Mouse (Mus musculus) heart, adult 11 months (tissue): ENCODE data around the gene Rsbn1.
A peak's percentile ranks its signal among the peaks of the same experiment; 100 is the strongest.

ENCODE experiments used
- DNase-seq: peaks from one replicate; pipeline ENCODE4 v3.0.0; 2022

The Rsbn1 gene

GRCm38 (mm10) chr3:103914010-103914669 lies at the start of gene Rsbn1:
Rsbn1 (plus strand) TSS chr3:103914120.
- peak; percentile 100 for DNase-seq

- DNase-seq, result peak; percentile 48
These were observed 49.7 kb upstream of the Rsbn1 start for GRCm38 (mm10) chr3:103864200-103864599.

GRCm38 (mm10) chr3:103867424-103867971 lies 46.4 kb upstream of the Rsbn1 start:
- peak; percentile 8 for DNase-seq

GRCm38 (mm10) chr3:103868008-103868407 lies 45.9 kb upstream of the Rsbn1 start:
- DNase-seq, result peak; percentile 21

DNA sequence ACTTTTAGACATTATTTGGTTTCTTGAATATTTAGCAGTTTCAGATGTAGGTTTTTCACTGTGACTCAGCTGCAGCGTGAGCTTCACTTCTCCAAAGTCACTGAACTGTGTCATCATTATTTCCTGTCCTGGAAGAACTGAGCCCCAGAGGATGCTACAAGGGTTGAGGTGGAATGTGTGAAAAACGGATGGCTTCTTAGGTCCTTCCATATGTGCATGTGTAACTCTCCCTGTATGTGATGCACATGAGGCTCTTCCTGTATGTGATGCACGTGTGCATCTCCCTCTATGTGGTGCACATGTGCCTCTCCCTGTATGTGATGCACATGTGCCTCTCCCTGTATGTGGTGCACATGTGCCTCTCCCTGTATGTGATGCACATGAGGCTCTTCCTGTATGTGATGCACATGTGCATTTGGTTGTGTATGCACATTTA lies 41.2 kb upstream of the Rsbn1 start:
- peak; percentile 87 for DNase-seq

- DNase-seq, result peak; percentile 41
These were observed 39.6 kb upstream of the Rsbn1 start for GRCm38 (mm10) chr3:103874329-103874728.

DNA sequence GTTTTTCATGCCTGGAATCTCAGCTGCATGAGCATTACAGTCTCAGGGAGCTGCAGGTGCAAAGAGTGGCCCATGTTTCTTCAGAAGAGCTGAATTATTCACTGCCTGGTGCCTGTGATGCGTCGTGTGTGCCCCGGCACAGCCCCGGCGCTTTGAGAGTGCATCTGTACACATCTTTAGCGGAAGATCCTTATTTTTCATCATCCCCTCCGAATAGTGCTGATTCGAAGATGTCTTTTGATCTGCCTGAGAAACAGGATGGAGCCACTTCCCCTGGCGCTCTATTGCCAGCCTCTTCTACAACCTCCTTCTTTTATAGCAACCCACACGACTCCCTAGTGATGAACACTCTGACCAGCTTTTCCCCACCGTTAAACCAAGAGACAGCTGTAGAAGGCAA lies 28.0 kb upstream of the Rsbn1 start:
- peak; percentile 50 for DNase-seq

DNA sequence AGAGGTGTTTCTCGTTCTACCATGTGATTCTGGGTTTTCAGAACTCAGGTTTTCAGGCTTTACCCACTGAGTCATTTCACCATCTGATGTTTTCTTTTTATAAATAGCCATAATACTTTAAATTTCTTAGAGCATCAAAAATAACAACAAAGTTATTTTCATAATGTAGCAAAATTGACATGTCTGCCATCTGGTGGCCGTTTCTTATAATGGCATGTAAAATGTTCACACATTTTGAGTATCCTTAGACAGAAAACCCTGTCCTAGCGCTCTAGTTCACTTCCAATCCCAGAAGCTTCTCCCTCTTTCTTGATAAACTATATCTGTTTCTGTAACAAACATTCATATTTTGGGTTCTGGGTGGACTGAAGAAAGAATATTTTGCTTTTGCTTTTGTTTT lies 26.3 kb upstream of the Rsbn1 start:
- no peak for DNase-seq

- peak; percentile 21 for DNase-seq
These were observed 20.5 kb upstream of the Rsbn1 start for GRCm38 (mm10) chr3:103893374-103893773.

GRCm38 (mm10) chr3:103904705-103905104 lies 9.2 kb upstream of the Rsbn1 start:
- peak; percentile 88 for DNase-seq

- peak; percentile 71 for DNase-seq
These were observed 6.4 kb upstream of the Rsbn1 start for GRCm38 (mm10) chr3:103907335-103908030.

GRCm38 (mm10) chr3:103908781-103909180 lies 5.1 kb upstream of the Rsbn1 start:
- no peak for DNase-seq

- DNase-seq, result no peak
These were observed 414 bp upstream of the Rsbn1 start for GRCm38 (mm10) chr3:103913451-103913961.

GRCm38 (mm10) chr3:103914732-103915508 lies 1.0 kb downstream of the Rsbn1 start:
- DNase-seq, result peak; percentile 97

DNA sequence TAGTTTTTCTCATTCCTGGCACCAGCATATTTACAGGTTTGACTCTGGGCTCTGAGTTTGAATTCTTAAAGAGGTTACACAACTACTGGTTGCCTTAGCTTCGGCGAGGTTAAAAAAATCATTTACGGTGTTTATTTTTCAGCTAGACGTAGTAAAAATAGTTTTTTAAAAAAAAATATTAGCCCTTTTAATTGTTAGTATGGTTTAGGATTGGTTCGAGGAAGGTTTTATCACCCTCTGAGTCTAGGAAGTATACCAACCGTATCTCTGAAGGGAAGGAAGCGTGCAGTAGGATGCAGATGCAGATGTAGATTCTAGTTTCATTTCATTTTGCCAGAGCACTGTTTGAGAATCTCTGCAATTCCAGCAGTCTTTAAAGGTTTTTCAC lies 1.6 kb downstream of the Rsbn1 start:
- DNase-seq, result no peak

DNA sequence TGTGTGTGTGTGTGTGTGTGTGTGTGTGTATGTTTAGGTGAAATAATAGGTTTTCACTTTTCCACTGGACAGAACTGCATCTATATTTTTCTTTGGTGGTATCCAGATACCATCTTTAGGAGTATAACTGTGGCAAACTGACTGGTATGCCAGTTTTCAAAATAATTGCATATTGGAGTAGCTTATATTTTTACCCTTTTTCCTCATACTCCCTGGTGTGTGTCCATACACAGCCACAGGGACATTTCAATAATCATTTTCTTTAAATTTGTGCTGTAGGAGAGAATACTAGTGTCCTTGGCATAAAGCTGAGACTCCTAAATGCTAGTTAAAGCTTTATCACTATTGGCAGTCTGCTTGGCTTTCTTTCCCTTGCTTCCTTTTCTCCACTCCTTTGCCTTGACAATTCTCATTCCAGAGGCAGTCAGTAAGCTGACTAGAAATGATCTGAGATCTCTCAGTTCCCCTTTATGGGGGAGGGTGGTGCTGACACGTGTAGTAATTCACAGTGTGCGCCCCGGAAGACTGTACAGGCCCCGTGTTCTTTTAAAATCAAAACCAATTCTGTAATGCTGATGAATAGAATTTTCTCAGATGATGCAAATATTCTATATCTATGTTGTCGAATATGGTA lies 2.4 kb downstream of the Rsbn1 start:
- DNase-seq, result peak; percentile 88

GRCm38 (mm10) chr3:103916839-103917237 lies 2.9 kb downstream of the Rsbn1 start:
- DNase-seq, result peak; percentile 50

GRCm38 (mm10) chr3:103920094-103920493 lies 6.2 kb downstream of the Rsbn1 start:
- DNase-seq, result peak; percentile 58

DNA sequence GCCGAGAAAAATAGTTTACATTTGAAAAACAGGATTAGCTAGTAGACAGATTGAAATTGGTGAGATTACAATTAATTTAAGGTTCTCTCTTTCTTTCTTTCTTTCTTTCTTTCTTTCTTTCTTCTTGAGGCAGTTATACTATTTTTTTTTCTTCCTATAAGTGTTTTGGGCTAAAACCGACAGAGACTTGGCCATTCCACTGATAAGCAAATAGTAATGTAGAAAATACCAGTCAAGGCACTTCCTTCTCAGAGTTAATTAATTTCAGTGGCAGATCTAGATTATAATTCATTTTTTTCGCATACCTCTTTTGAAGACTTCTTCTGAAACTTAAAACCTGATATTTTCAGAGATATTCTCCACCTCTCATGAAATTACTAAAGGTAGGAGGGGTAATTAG lies 11.4 kb downstream of the Rsbn1 start:
- no peak for DNase-seq

DNA sequence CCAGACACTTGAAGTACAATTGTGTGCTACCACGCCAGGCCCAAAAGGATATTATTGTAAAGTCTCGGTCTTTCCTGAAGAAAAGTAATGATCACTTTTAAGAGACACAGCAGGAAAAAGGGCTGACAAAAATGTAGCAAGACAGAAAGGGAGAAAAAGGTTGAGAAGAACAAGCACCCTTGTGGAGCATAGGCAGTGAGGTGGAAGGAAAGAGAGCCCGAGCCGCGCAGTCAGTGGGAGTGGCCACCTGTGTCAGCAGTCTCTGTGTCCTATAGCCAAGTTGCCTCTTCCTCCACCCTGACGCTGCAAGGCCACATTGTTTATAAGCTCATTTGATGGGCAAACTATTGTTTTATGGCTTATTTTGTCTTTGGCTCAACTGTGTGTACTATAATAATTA lies 13.6 kb downstream of the Rsbn1 start:
- peak; percentile 93 for DNase-seq

- no peak for DNase-seq
These were observed 31.1 kb downstream of the Rsbn1 start for GRCm38 (mm10) chr3:103944794-103945562.

- no peak for DNase-seq
These were observed 34.7 kb downstream of the Rsbn1 start for GRCm38 (mm10) chr3:103948666-103949065.
